Mouse (Mus musculus): ENCODE measurements at regions not wholly inside any gene's neighbourhood (a gene's known extent, or its start where the extent isn't known, plus 50 kb on each side); places are given as distances from the start of the nearest gene placed in this dataset.

- no peak for ATAC-seq (ENCODE audit: insufficient read depth)
- WGBS: 33% methylated on average over 7 of the region's 7 CpGs
- no peak for TF ChIP-seq CTCF (IDR thresholded peaks at IDR 0.05; ENCODE audit: low read depth)
Measured at GRCm38 (mm10) chr8:10866696-10867395, 141.4 kb downstream of the Irs2 start.

GRCm38 (mm10) chr8:10865941-10866513 lies 142.2 kb downstream of the Irs2 start:
- no peak for TF ChIP-seq CTCF (IDR thresholded peaks at IDR 0.05; ENCODE audit: low read depth)
- WGBS: 38% methylated on average over 11 of the region's 11 CpGs
- no peak overlapping the region for H3K27ac ChIP-seq (ENCODE audit: low read depth)

More at GRCm38 (mm10) chr8:10866696-10867395, 141.4 kb downstream of the Irs2 start:
- Histone ChIP-seq H3K27me3 (ENCODE audit: insufficient read depth, low read length) (no peaks in the 10 kb centered on the region), H3K4me2 (no peak overlapping the region), H3K9ac (no peak overlapping the region), H3K36me3 (ENCODE audit: insufficient read depth) (no peaks in the 10 kb centered on the region), H3K27ac (ENCODE audit: low read depth) (no peak overlapping the region), H3K9me3 (ENCODE audit: low read depth, low read length) (no peaks in the 10 kb centered on the region), H3K4me3 (ENCODE audit: low read depth, low read length) (no peak overlapping the region), H3K4me1 (ENCODE audit: insufficient read depth) (peaks cover 7% of the 10 kb centered on the region)
- DNase-seq: no peak

GRCm38 (mm10) chr8:10865415-10865821 lies 142.8 kb downstream of the Irs2 start:
- ATAC-seq (ENCODE audit: insufficient read depth) (no peak; the same call in 1 of the 2 replicates), DNase-seq (peak; percentile 57)
- Histone ChIP-seq H3K27me3 (ENCODE audit: insufficient read depth, low read length) (no peaks in the 10 kb centered on the region), H3K9ac (no peak overlapping the region), H3K36me3 (ENCODE audit: insufficient read depth) (no peaks in the 10 kb centered on the region), H3K9me3 (ENCODE audit: low read depth, low read length) (no peaks in the 10 kb centered on the region), H3K4me2 (no peak overlapping the region), H3K4me3 (ENCODE audit: low read depth, low read length) (no peak overlapping the region), H3K27ac (ENCODE audit: low read depth) (no peak overlapping the region), H3K4me1 (ENCODE audit: insufficient read depth) (peaks cover 7% of the 10 kb centered on the region)
- 16% methylated on average over 8 of the region's 8 CpGs for WGBS
- no peak for TF ChIP-seq CTCF (IDR thresholded peaks at IDR 0.05; ENCODE audit: low read depth)

More at GRCm38 (mm10) chr8:10865941-10866513, 142.2 kb downstream of the Irs2 start:
- H3K27me3 ChIP-seq (ENCODE audit: insufficient read depth, low read length): no peaks in the 10 kb centered on the region
- ATAC-seq (ENCODE audit: insufficient read depth) (peak; percentile 55), DNase-seq (no peak)
- H3K4me2 ChIP-seq: no peak overlapping the region
- no peaks in the 10 kb centered on the region for H3K36me3 ChIP-seq (ENCODE audit: insufficient read depth)
- no peak overlapping the region for H3K4me3 ChIP-seq (ENCODE audit: low read depth, low read length)
- no peaks in the 10 kb centered on the region for H3K9me3 ChIP-seq (ENCODE audit: low read depth, low read length)
- H3K4me1 ChIP-seq (ENCODE audit: insufficient read depth): peaks cover 7% of the 10 kb centered on the region
- H3K9ac ChIP-seq: no peak overlapping the region

- TF ChIP-seq CTCF (IDR thresholded peaks at IDR 0.05; ENCODE audit: low read depth): no peak
- no peaks in the 10 kb centered on the region for H3K27me3 ChIP-seq (ENCODE audit: insufficient read depth, low read length)
- DNase-seq: no peak
- WGBS: 72% methylated on average over 13 of the region's 13 CpGs
- no peaks in the 10 kb centered on the region for H3K36me3 ChIP-seq (ENCODE audit: insufficient read depth)
- H3K4me1 ChIP-seq (ENCODE audit: insufficient read depth): peaks cover 7% of the 10 kb centered on the region
- ATAC-seq (ENCODE audit: insufficient read depth): no peak
- H3K9me3 ChIP-seq (ENCODE audit: low read depth, low read length): no peaks in the 10 kb centered on the region
- no peak overlapping the region for H3K4me2 ChIP-seq
- H3K9ac ChIP-seq: no peak overlapping the region
- H3K4me3 ChIP-seq (ENCODE audit: low read depth, low read length): no peak overlapping the region
- H3K27ac ChIP-seq (ENCODE audit: low read depth): no peak overlapping the region
Measured at GRCm38 (mm10) chr8:10862442-10862841, 145.8 kb downstream of the Irs2 start.

- WGBS: 82% methylated on average over 4 of the region's 4 CpGs
- H3K4me1 ChIP-seq (ENCODE audit: insufficient read depth): peaks cover 2% of the 10 kb centered on the region
- ATAC-seq (ENCODE audit: insufficient read depth): no peak
- no peak for DNase-seq
- no peaks in the 10 kb centered on the region for H3K36me3 ChIP-seq (ENCODE audit: insufficient read depth)
- no peak overlapping the region for H3K4me2 ChIP-seq
- no peak overlapping the region for H3K9ac ChIP-seq
- no peak overlapping the region for H3K4me3 ChIP-seq (ENCODE audit: low read depth, low read length)
- no peaks in the 10 kb centered on the region for H3K9me3 ChIP-seq (ENCODE audit: low read depth, low read length)
- no peak for TF ChIP-seq CTCF (IDR thresholded peaks at IDR 0.05; ENCODE audit: low read depth)
- no peak overlapping the region for H3K27ac ChIP-seq (ENCODE audit: low read depth)
- no peaks in the 10 kb centered on the region for H3K27me3 ChIP-seq (ENCODE audit: insufficient read depth, low read length)
Measured at GRCm38 (mm10) chr8:10860810-10861209, 147.4 kb downstream of the Irs2 start.

GRCm38 (mm10) chr8:10857874-10858273 lies 150.4 kb downstream of the Irs2 start:
- H3K36me3 ChIP-seq (ENCODE audit: insufficient read depth): no peaks in the 10 kb centered on the region
- DNase-seq: no peak
- WGBS: 86% methylated on average over 3 of the region's 3 CpGs

GRCm38 (mm10) chr8:10856996-10857720 lies 151.1 kb downstream of the Irs2 start:
- Histone ChIP-seq H3K9me3 (ENCODE audit: low read depth, low read length) (no peaks in the 10 kb centered on the region), H3K4me2 (no peak overlapping the region), H3K27me3 (ENCODE audit: insufficient read depth, low read length) (no peaks in the 10 kb centered on the region), H3K27ac (ENCODE audit: low read depth) (no peak overlapping the region), H3K36me3 (ENCODE audit: insufficient read depth) (no peaks in the 10 kb centered on the region), H3K4me3 (ENCODE audit: low read depth, low read length) (no peak overlapping the region), H3K9ac (no peak overlapping the region), H3K4me1 (ENCODE audit: insufficient read depth) (no peaks in the 10 kb centered on the region)
- DNase-seq (no peak), ATAC-seq (ENCODE audit: insufficient read depth) (no peak)
- TF ChIP-seq CTCF (IDR thresholded peaks at IDR 0.05; ENCODE audit: low read depth): no peak
- 38% methylated on average over 15 of the region's 15 CpGs for WGBS

More at GRCm38 (mm10) chr8:10857874-10858273, 150.4 kb downstream of the Irs2 start:
- no peaks in the 10 kb centered on the region for H3K4me1 ChIP-seq (ENCODE audit: insufficient read depth)
- H3K9me3 ChIP-seq (ENCODE audit: low read depth, low read length): no peaks in the 10 kb centered on the region
- no peak overlapping the region for H3K27ac ChIP-seq (ENCODE audit: low read depth)
- no peak overlapping the region for H3K4me2 ChIP-seq
- TF ChIP-seq CTCF (IDR thresholded peaks at IDR 0.05; ENCODE audit: low read depth): no peak
- no peaks in the 10 kb centered on the region for H3K27me3 ChIP-seq (ENCODE audit: insufficient read depth, low read length)
- no peak overlapping the region for H3K9ac ChIP-seq
- no peak for ATAC-seq (ENCODE audit: insufficient read depth)
- no peak overlapping the region for H3K4me3 ChIP-seq (ENCODE audit: low read depth, low read length)

All from lung, embryonic 14.5 days (tissue).